Mouse (Mus musculus) thymus, adult 2 months (tissue): ENCODE measurements at regions not wholly inside any gene's neighbourhood (a gene's known extent, or its start where the extent isn't known, plus 50 kb on each side); places are given as distances from the start of the nearest gene placed in this dataset.
A peak's percentile ranks its signal among the peaks of the same experiment; 100 is the strongest.

Source experiments
- DNase-seq: peaks from one replicate; pipeline ENCODE4 v3.0.0; 2021
- H3K27ac ChIP-seq: fragments of 200-500 bp; 2 replicates; pipeline ENCODE4 v1.5.1; 2012; ENCODE audit warnings: low read length, control low read depth; ENCODE audit not compliant: control insufficient read depth, insufficient read depth
- H3K27me3 ChIP-seq: fragments of 200-500 bp; 2 replicates; pipeline ENCODE4 v1.6.1; 2012; ENCODE audit warnings: mild to moderate bottlenecking, low read length, moderate library complexity, mixed read lengths; ENCODE audit not compliant: control insufficient read depth, insufficient read depth
- H3K36me3 ChIP-seq: fragments of 200-500 bp; 2 replicates; pipeline ENCODE4 v1.6.1; 2012; ENCODE audit warnings: mild to moderate bottlenecking, low read length, moderate library complexity; ENCODE audit not compliant: control insufficient read depth, insufficient read depth
- H3K4me1 ChIP-seq: fragments of 200-500 bp; replicated peaks from 2 replicates; pipeline ENCODE4 v1.6.1; 2012; ENCODE audit warnings: low read length; ENCODE audit not compliant: control insufficient read depth, insufficient read depth
- H3K4me3 ChIP-seq: fragments of 200-500 bp; 2 replicates; pipeline ENCODE4 v1.5.1; 2012; ENCODE audit warnings: mild to moderate bottlenecking, low read length, control low read depth, moderate library complexity; ENCODE audit not compliant: control insufficient read depth, insufficient read depth
- CTCF ChIP-seq: fragments of 200-500 bp; IDR thresholded peaks from 2 replicates; pipeline ENCODE4 v1.5.1; 2012; ENCODE audit warnings: mild to moderate bottlenecking, control low read depth, low read length, moderate library complexity, borderline replicate concordance; ENCODE audit not compliant: control insufficient read depth, poor library complexity, insufficient read depth; ENCODE audit errors: extremely low read depth
- POLR2A ChIP-seq: fragments of 200-500 bp; IDR thresholded peaks from 2 replicates; pipeline ENCODE4 v1.6.1; 2012; ENCODE audit warnings: mild to moderate bottlenecking, low read length, control low read depth, moderate library complexity; ENCODE audit not compliant: control insufficient read depth, poor library complexity, insufficient read depth; ENCODE audit errors: extremely low read depth
- whole genome bisulfite sequencing: fragments of 180-500 bp; shearing (Covaris S2); methylation state at CpG from one replicate; pipeline ENCODE4 v1.1.7; 2018; 5-methylcytosine and 5-hydroxymethylcytosine counted together

GRCm38 (mm10) chr10:119005491-119005890 is 135.5 kb upstream of the Dyrk2 start:
- H3K36me3 ChIP-seq, result no peaks in the 10 kb centered on the region
- no peaks in the 10 kb centered on the region for H3K27me3 ChIP-seq
- peaks cover 67% of the 10 kb centered on the region for H3K4me1 ChIP-seq
- TF ChIP-seq POLR2A, result no peak
- no peak for TF ChIP-seq CTCF
- H3K4me3 ChIP-seq, result no peak overlapping the region
- peak; percentile 63 for DNase-seq
- H3K27ac ChIP-seq, result peak overlapping the region; percentile 53
- WGBS, result 9% methylated on average over 8 of the region's 8 CpGs

DNA sequence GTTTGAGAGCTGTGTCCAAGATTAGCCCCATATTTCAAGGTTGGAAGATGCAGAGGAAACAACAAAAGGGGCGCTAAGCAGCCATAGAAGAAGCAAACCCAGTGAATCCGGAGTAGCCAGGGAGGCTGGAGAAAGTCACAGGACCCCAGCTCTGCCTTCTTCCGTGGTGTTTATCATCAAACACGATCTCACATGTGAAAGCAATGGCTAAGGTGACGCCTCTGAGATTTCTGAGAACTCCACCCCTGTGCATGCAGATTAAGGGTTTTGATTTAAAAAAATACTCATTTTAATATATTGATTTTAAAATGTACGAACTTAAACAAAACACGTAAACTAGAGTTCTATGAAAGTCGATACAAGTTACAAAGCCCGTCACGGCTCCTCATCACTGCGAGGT is 134.4 kb upstream of the Dyrk2 start:
- no peak for DNase-seq
- no peak overlapping the region for H3K27ac ChIP-seq
- no peaks in the 10 kb centered on the region for H3K36me3 ChIP-seq
- WGBS, result 83% methylated on average over 11 of the region's 11 CpGs
- H3K27me3 ChIP-seq, result no peaks in the 10 kb centered on the region
- TF ChIP-seq POLR2A (no peak), CTCF (no peak)
- H3K4me3 ChIP-seq, result no peak overlapping the region
- peaks cover 61% of the 10 kb centered on the region for H3K4me1 ChIP-seq

- peaks cover 57% of the 10 kb centered on the region for H3K4me1 ChIP-seq
- H3K27ac ChIP-seq, result peak overlapping the region; percentile 50
- H3K36me3 ChIP-seq, result no peaks in the 10 kb centered on the region
- no peak overlapping the region for H3K4me3 ChIP-seq
- H3K27me3 ChIP-seq, result no peaks in the 10 kb centered on the region
- WGBS, result 52% methylated on average over 5 of the region's 5 CpGs
- TF ChIP-seq POLR2A (no peak), CTCF (no peak)
- no peak for DNase-seq
These were observed 133.8 kb upstream of the Dyrk2 start for GRCm38 (mm10) chr10:119003839-119004238.

GRCm38 (mm10) chr10:119003042-119003441 is 133.0 kb upstream of the Dyrk2 start:
- 73% methylated on average over 2 of the region's 2 CpGs for WGBS
- Histone ChIP-seq H3K36me3 (no peaks in the 10 kb centered on the region), H3K27ac (peak overlapping the region; percentile 51), H3K4me1 (peaks cover 53% of the 10 kb centered on the region), H3K27me3 (no peaks in the 10 kb centered on the region), H3K4me3 (no peak overlapping the region)
- TF ChIP-seq CTCF, result no peak
- TF ChIP-seq POLR2A, result no peak
- peak; percentile 43 for DNase-seq

DNA sequence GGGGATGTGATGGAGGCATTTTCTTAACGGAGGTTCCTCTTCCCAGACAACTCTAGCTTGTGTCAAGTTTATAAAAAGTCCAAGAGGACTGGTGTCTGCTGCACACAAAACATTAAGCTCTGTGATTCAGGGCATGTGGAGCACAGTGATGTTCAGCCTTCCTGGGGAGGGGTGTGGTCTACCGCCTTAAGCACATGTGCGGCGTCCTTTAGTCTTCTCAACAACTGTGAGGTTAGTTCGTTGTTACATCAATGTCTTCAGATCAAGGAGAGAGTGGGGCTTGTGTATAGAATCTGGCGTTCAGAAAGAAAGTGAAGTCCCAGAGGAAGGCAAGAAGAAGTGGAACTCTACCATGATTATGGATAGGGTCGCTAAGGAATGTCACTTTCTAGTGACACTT is 131.9 kb upstream of the Dyrk2 start:
- H3K27me3 ChIP-seq, result no peaks in the 10 kb centered on the region
- 28% methylated on average over 7 of the region's 7 CpGs for WGBS
- H3K36me3 ChIP-seq, result no peaks in the 10 kb centered on the region
- DNase-seq, result peak; percentile 47
- no peak overlapping the region for H3K4me3 ChIP-seq
- peak overlapping the region; percentile 79 for H3K27ac ChIP-seq
- H3K4me1 ChIP-seq, result peaks cover 49% of the 10 kb centered on the region
- TF ChIP-seq POLR2A, result no peak
- TF ChIP-seq CTCF, result no peak

- no peak overlapping the region for H3K4me3 ChIP-seq
- H3K36me3 ChIP-seq, result no peaks in the 10 kb centered on the region
- no peaks in the 10 kb centered on the region for H3K27me3 ChIP-seq
- peaks cover 44% of the 10 kb centered on the region for H3K4me1 ChIP-seq
- no peak for DNase-seq
- 64% methylated on average over 17 of the region's 17 CpGs for WGBS
- TF ChIP-seq CTCF, result no peak
- no peak for TF ChIP-seq POLR2A
- peak overlapping the region; percentile 79 for H3K27ac ChIP-seq
These were observed 131.2 kb upstream of the Dyrk2 start for GRCm38 (mm10) chr10:119001000-119001780.
